Mouse (Mus musculus) C2C12 (cell line): ENCODE results near the gene Rcl1. TPM values are rescaled to one million over a fixed set of nuclear protein-coding genes. Genes with fewer than 3 reads are reported as not detected.

Experiments used
- H3K27me3 ChIP-seq: one replicate; pipeline ENCODE4 v1.6.1; 2011; ENCODE audit not compliant: control insufficient read depth, insufficient read depth, insufficient read length
- H3K36me3 ChIP-seq: one replicate; pipeline ENCODE4 v1.6.1; 2011; ENCODE audit not compliant: control insufficient read depth, insufficient read depth
- H3K4me3 ChIP-seq: one replicate; pipeline ENCODE4 v1.5.1; 2011; ENCODE audit warnings: mild to moderate bottlenecking, control low read depth; ENCODE audit not compliant: poor library complexity, insufficient read depth, severe bottlenecking
- H3K79me2 ChIP-seq: one replicate; pipeline ENCODE4 v1.6.1; 2011; ENCODE audit not compliant: control insufficient read depth, insufficient read depth
- H3K79me3 ChIP-seq: one replicate; pipeline ENCODE4 v1.6.1; 2011; ENCODE audit warnings: low read depth, control low read depth
- H3ac ChIP-seq: one replicate; pipeline ENCODE3; 2011; ENCODE audit warnings: low read depth; ENCODE audit not compliant: control insufficient read depth, insufficient read length
- CEBPB ChIP-seq: IDR thresholded peaks from one replicate; pipeline ENCODE4 v1.6.1; 2011; ENCODE audit warnings: low read depth, mild to moderate bottlenecking, control low read depth, moderate library complexity
- CTCF ChIP-seq: IDR thresholded peaks from one replicate; pipeline ENCODE4 v1.5.1; 2011; ENCODE audit not compliant: control insufficient read depth, insufficient read depth, insufficient read length
- FOSL1 ChIP-seq: IDR thresholded peaks from one replicate; pipeline ENCODE4 v1.8.0; 2011; ENCODE audit warnings: mild to moderate bottlenecking, low read length; ENCODE audit not compliant: poor library complexity, insufficient read depth, severe bottlenecking
- MAX ChIP-seq: IDR thresholded peaks from one replicate; pipeline ENCODE4 v1.6.1; 2011; ENCODE audit warnings: mild to moderate bottlenecking, control low read depth
- MYOD1 ChIP-seq: IDR thresholded peaks from one replicate; pipeline ENCODE4 v1.6.1; 2011; ENCODE audit warnings: low read depth; ENCODE audit not compliant: control insufficient read depth, insufficient read length
- MYOG ChIP-seq: IDR thresholded peaks from one replicate; pipeline ENCODE4 v1.6.1; 2011; ENCODE audit not compliant: control insufficient read depth, insufficient read length; ENCODE audit errors: extremely low read depth
- USF1 ChIP-seq: IDR thresholded peaks from one replicate; pipeline ENCODE4 v1.6.1; 2011; ENCODE audit warnings: low read depth, mild to moderate bottlenecking, control low read depth, moderate library complexity
- polyA plus RNA-seq: library from polyadenylated mRNA; unstranded; fragments of >200 nt; fragmentation: generic; extraction: Trizol; gene quantifications from one replicate; pipeline ENCODE4 v1.2.1, GENCODE M21; 2012; ENCODE audit warnings: missing spikeins

Gene Rcl1
- polyA plus RNA-seq, 1 experiment: 45.4 TPM

DNA sequence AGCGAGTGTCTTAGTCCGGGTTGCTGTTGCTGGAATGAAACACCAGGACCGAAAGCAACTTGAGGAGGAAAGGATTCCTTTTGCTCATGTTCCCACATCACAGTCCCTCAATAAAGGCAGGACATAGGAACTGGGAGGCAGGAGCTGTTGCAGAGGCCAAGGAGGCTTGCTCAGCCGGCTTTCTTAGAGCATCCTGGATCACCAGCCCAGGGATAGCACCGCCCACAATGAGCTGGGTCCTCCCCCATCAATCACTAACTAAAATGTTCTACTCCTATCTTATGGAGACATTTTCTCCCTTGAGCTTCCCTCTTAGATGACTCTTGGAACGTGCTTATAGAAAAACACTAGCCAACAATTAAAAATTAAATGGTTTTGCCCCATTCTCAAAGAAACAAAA is 48.4 kb downstream of the Rcl1 start:
- peaks cover 24% of the 10 kb centered on the region for H3K36me3 ChIP-seq
- no peak overlapping the region for H3K4me3 ChIP-seq
- no peaks in the 10 kb centered on the region for H3K27me3 ChIP-seq
- H3ac ChIP-seq: no peak overlapping the region
- H3K79me2 ChIP-seq: no peaks in the 10 kb centered on the region
- no peaks in the 10 kb centered on the region for H3K79me3 ChIP-seq
- TF ChIP-seq MAX (no peak), CTCF (no peak), MYOD1 (no peak), FOSL1 (no peak), USF1 (no peak), CEBPB (no peak), MYOG (no peak)

DNA sequence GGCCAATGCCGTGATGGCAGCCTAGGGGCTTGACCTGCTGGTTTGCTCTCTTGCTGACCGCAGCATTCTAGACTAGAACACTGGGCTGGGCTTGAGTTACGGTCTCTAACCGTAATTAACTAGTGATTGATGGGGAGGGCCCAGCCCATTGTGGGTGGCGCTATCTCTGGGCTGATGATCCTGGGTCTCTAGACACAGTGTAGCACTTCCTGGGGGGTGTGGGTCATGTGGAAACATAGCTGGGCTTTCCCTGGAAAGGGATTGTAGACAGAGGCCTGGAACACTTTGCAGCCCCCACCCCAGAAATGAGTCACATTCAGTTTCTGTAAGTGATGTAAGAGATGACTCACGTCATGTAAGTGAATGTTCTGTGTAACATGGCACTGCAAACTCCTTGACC is 48.9 kb downstream of the Rcl1 start:
- Histone ChIP-seq H3K79me2 (no peaks in the 10 kb centered on the region), H3K79me3 (no peaks in the 10 kb centered on the region)

DNA sequence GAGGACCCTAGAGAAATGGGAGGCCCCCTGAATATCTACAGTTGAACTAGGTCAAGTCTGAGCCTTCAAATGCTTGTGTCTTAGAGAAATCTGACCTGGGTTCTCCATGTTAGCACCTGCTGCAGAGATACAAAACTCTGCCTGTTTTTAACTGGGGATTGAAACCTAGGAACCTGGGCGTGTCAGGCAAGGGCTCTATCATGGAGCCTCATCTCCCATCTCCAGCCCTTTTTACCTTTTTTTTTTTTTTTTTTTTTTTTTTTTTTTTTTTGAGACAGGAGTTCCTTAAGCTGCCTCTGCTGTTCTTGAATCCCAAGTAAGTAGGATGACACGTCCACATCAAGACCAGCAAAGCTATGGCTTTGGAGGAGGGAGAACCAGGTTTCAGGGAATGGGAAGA is 50.3 kb downstream of the Rcl1 start:
- no peak for TF ChIP-seq MAX
- TF ChIP-seq CEBPB: no peak
- no peak for TF ChIP-seq FOSL1
- no peak for TF ChIP-seq USF1
- no peaks in the 10 kb centered on the region for H3K79me2 ChIP-seq

More for the DNA sequence above, 48.9 kb downstream of the Rcl1 start:
- Histone ChIP-seq H3K36me3 (peaks cover 20% of the 10 kb centered on the region), H3ac (no peak overlapping the region), H3K27me3 (no peaks in the 10 kb centered on the region), H3K4me3 (no peak overlapping the region)
- TF ChIP-seq MYOG: no peak
- no peak for TF ChIP-seq CEBPB
- TF ChIP-seq CTCF: no peak
- no peak for TF ChIP-seq USF1
- TF ChIP-seq MAX: no peak
- TF ChIP-seq MYOD1: no peak
- no peak for TF ChIP-seq FOSL1

DNA sequence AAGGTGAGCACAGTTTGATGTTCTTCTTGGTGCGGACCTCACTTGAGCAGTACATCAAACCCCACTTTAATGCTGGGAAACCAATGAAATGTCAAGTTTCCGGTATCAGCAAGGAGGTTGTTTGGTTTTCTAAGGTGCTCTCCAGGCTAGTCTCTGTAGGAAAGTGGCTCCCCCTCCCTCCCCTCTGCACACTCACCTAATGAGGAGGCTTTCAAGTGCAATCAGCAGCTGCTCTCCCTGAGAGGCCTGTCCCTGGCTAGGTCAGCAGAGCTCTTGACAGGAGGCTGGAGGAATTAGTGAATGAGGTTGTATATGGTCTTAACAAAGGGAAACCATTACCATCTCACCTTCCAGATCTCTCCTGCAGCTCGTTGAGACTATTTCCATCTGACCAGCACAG is 54.4 kb downstream of the Rcl1 start:
- Histone ChIP-seq H3K79me2 (no peaks in the 10 kb centered on the region), H3K4me3 (no peak overlapping the region), H3K27me3 (no peaks in the 10 kb centered on the region), H3K36me3 (no peaks in the 10 kb centered on the region), H3ac (no peak overlapping the region), H3K79me3 (no peaks in the 10 kb centered on the region)
- TF ChIP-seq CEBPB (no peak), FOSL1 (no peak), MYOG (no peak)

More for the DNA sequence above, 50.3 kb downstream of the Rcl1 start:
- peaks cover 8% of the 10 kb centered on the region for H3K36me3 ChIP-seq
- H3K79me3 ChIP-seq: no peaks in the 10 kb centered on the region
- no peaks in the 10 kb centered on the region for H3K27me3 ChIP-seq
- H3K4me3 ChIP-seq: no peak overlapping the region
- no peak overlapping the region for H3ac ChIP-seq

DNA sequence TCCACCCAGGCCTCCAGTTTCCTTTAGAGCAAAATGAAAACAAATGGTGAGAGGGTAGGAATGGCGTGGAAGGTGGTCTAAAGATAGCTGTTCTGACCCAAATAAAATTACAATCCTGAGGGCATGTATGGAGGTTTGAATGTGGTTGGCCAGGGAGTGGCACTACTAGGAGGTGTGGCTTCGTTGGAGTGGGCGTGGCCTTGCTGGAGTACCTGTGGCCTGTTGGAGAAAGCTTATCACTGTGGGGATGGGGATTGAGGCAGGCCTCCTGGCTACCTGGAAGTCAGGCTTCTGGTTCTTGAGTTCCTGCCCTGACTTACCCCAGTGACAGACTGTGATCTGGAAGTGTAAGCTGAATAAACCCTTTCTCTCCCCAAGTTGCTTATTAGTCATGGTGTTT is 55.2 kb downstream of the Rcl1 start:
- H3ac ChIP-seq: no peak overlapping the region
- H3K36me3 ChIP-seq: no peaks in the 10 kb centered on the region
- H3K79me2 ChIP-seq: no peaks in the 10 kb centered on the region
- no peak for TF ChIP-seq MYOD1
- no peak for TF ChIP-seq FOSL1
- TF ChIP-seq MYOG: no peak
- TF ChIP-seq USF1: no peak
- no peak for TF ChIP-seq CEBPB
- no peak for TF ChIP-seq CTCF
- no peaks in the 10 kb centered on the region for H3K79me3 ChIP-seq
- no peak overlapping the region for H3K4me3 ChIP-seq
- H3K27me3 ChIP-seq: no peaks in the 10 kb centered on the region

DNA sequence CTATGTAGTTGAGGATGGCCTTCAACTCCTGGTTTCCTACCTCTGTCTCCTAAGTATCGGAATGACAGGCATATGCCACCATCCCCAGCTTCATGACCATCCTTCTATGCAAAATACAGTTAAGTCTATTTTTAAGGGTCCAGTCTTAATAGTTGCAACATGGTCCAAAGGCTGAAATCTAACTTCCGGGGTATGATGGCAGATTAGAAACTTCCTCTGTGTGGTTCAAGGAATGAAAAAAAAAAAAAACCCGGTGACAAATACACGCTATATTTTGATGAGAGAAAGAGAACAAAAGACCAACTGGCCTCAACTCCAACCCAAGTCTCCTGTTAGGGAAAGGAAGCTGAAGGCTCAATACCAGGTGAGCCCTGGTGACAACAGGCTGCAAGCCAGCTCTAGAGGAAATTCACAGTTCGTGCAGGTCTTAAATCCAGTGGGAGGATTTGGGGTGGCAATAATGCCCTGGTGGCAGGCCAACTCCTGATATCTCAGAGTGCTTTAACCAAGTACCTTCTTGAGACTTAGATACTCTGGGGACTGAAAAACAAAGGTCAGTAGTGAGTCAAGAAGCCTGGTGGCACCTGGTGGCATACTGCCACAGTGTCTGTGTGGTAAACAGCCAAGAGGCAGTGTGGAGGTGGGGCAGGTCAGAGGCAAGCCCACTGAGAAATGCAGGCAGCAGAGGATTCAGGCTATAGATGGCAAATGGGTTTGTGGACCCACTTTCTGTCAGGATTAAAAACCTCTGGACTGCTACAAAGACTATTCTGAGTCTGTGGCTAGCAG is 56.7 kb downstream of the Rcl1 start:
- H3ac ChIP-seq: no peak overlapping the region
- no peaks in the 10 kb centered on the region for H3K79me3 ChIP-seq
- no peaks in the 10 kb centered on the region for H3K36me3 ChIP-seq
- TF ChIP-seq USF1 (no peak), CEBPB (no peak), MYOG (no peak), MYOD1 (no peak), FOSL1 (no peak), MAX (no peak), CTCF (no peak)
- H3K4me3 ChIP-seq: no peak overlapping the region
- no peaks in the 10 kb centered on the region for H3K27me3 ChIP-seq
- no peaks in the 10 kb centered on the region for H3K79me2 ChIP-seq
